Mouse (Mus musculus): ENCODE measurements around the gene Ric8a.

The Ric8a gene

GRCm38 (mm10) chr7:140856785-140857549, at the start of gene Ric8a:
Gene Ric8a, plus strand, starts transcription at chr7:140856957.
- peak; percentile 78 to 85 for DNase-seq (ENCODE audit: low spot score in 2 of 2)

GRCm38 (mm10) chr7:140810496-140810895, 46.3 kb upstream of the Ric8a start:
- no peak for DNase-seq (ENCODE audit: low spot score in 2 of 2)

GRCm38 (mm10) chr7:140811714-140812113, 45.0 kb upstream of the Ric8a start:
- no peak for DNase-seq (ENCODE audit: low spot score in 2 of 2)

GRCm38 (mm10) chr7:140812850-140813249, 43.9 kb upstream of the Ric8a start:
- no peak for DNase-seq (ENCODE audit: low spot score in 2 of 2)

GRCm38 (mm10) chr7:140820173-140820572, 36.6 kb upstream of the Ric8a start:
- no peak for DNase-seq (ENCODE audit: low spot score in 2 of 2)

GRCm38 (mm10) chr7:140821305-140821652, 35.5 kb upstream of the Ric8a start:
- no peak for DNase-seq (ENCODE audit: low spot score in 2 of 2)

- no peak for DNase-seq (ENCODE audit: low spot score in 2 of 2)
These were observed 35.0 kb upstream of the Ric8a start, which contains the start of gene Zfp941 for GRCm38 (mm10) chr7:140821653-140822329. Gene Zfp941, minus strand, starts transcription at chr7:140822178.

GRCm38 (mm10) chr7:140822731-140823130, 34.0 kb upstream of the Ric8a start:
- no peak for DNase-seq (ENCODE audit: low spot score in 2 of 2)

GRCm38 (mm10) chr7:140828171-140828881, 28.4 kb upstream of the Ric8a start:
- no peak for DNase-seq (ENCODE audit: low spot score in 2 of 2)

- no peak for DNase-seq (ENCODE audit: low spot score in 2 of 2)
These were observed 25.3 kb upstream of the Ric8a start for GRCm38 (mm10) chr7:140831447-140831846.

GRCm38 (mm10) chr7:140833341-140833740, 23.4 kb upstream of the Ric8a start:
- DNase-seq (ENCODE audit: low spot score in 2 of 2) = no peak

- DNase-seq (ENCODE audit: low spot score in 2 of 2) = no peak
These were observed 21.6 kb upstream of the Ric8a start, which contains the start of gene Urah for GRCm38 (mm10) chr7:140834968-140835757. Gene Urah, plus strand, starts transcription at chr7:140835018.

- DNase-seq (ENCODE audit: low spot score in 2 of 2) = no peak
These were observed 21.0 kb upstream of the Ric8a start for GRCm38 (mm10) chr7:140835758-140836087.

- DNase-seq (ENCODE audit: low spot score in 2 of 2) = no peak
These were observed 20.3 kb upstream of the Ric8a start for GRCm38 (mm10) chr7:140836243-140837115.

- no peak for DNase-seq (ENCODE audit: low spot score in 2 of 2)
These were observed 17.2 kb upstream of the Ric8a start for GRCm38 (mm10) chr7:140839556-140839955.

GRCm38 (mm10) chr7:140840750-140841735, 15.7 kb upstream of the Ric8a start:
- DNase-seq (ENCODE audit: low spot score in 2 of 2) = no peak

- DNase-seq (ENCODE audit: low spot score in 2 of 2) = no peak
These were observed 13.0 kb upstream of the Ric8a start for GRCm38 (mm10) chr7:140843806-140844205.

GRCm38 (mm10) chr7:140844905-140845665, 11.7 kb upstream of the Ric8a start, which contains the start of gene Scgb1c1:
Gene Scgb1c1, plus strand, starts transcription at chr7:140845547.
- DNase-seq (ENCODE audit: low spot score in 2 of 2) = peak; percentile 74 to 91

- DNase-seq (ENCODE audit: low spot score in 2 of 2) = no peak
These were observed 11.1 kb upstream of the Ric8a start for GRCm38 (mm10) chr7:140845683-140846082.
